10 mouse cellular contexts compared by ENCODE assay signal in the genomic region with DNA sequence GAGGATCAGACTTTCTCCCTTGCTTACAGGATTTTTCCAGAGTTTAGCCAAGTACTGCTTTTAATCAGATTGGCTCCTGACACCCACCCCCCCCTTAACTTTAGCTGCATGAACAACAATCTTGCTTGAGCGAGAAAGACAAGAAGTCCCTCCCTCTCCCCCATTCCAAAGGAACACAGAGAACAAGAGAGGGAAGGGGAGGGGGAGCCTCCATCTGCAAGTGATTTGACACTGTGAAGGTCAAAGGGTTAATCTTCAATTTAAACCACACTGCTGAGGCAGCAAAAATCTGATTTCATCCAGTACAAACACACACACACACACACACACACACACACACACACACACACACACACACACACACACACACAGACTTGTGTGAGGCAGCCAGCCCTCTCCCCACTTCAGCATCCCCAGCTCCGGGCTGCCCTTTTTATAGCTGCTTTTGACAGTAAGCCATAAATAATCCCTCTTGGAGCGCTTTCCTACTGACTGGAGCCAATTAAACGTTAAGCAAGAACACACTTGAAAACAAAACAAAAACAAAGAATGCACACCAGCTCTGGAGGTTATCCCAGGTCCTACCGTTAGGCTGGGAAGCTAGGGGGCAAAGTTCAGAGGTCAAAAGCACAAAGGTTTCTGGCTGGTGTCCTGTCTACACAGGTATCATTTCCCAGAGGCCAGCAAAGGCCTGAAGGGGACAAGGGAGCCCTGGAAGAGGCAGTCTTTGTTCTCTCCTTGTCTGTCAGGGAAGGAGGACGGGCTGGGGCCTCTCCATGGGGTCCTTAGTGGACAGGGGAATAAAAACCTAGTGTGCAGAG. TPM values are rescaled to one million over a fixed set of nuclear protein-coding genes. Genes with fewer than 3 reads are reported as not detected.
DNase-seq lines count a peak whose midpoint lies in the region; ATAC-seq and TF ChIP-seq lines count a peak whose summit lies in the region.
"Had no signal": no experiment of that assay in that cellular context is flagged by ENCODE, and none has a peak within 500 bp of the region (broad histone marks: within the 10 kb centered on the region; RNA-seq: fewer than 3 reads in every experiment).

No protein-coding gene starts in this region.

- DNase-seq in heart, adult 11 months = peak; percentile 96
- DNase-seq in heart, postnatal 25 days (ENCODE audit: low spot score) = no peak
- peak; percentile 59 to 63 for DNase-seq in heart, adult 2 months
- peak; percentile 64 to 80 for DNase-seq in kidney, adult 8-10 months
- DNase-seq in midbrain, embryonic 11.5 days (ENCODE audit: low spot score, missing footprints) = peak; percentile 95
- no peak for DNase-seq in left cerebral cortex, postnatal 4 days
- DNase-seq in spleen, adult 18-20 months = no peak
- no peak for DNase-seq in layer of hippocampus, adult 11-12 months (ENCODE audit: low spot score)

- peak; percentile 7; the same call in 1 of the 2 replicates for TF ChIP-seq CTCF in heart, adult 2 months (IDR thresholded peaks at IDR 0.05)

- intact Hi-C loops in heart, postnatal 25 days (cut with DNase I) = no loop called here
- intact Hi-C loops in heart, adult 2 months (cut with DNase I) = loop anchor here (2.0 kb wide), 1 partner anchor 16 kb away; the partner anchor contains the start of gene Bmf
- intact Hi-C loops in left cerebral cortex, postnatal 4 days (cut with DNase I) = no loop called here

- peak; percentile 53 for ATAC-seq in midbrain, embryonic 11.5 days (ENCODE audit: low FRiP score)

- no peak for TF ChIP-seq EP300 in heart, adult 2 months (IDR thresholded peaks at IDR 0.05; ENCODE audit: insufficient read depth, low read depth, low read length)

- no peak overlapping the region for H3K4me3 ChIP-seq in heart, adult 2 months
- no peak overlapping the region for H3K4me3 ChIP-seq in midbrain, embryonic 11.5 days (ENCODE audit: low read depth, low read length)

- H3K4me2 ChIP-seq in midbrain, embryonic 11.5 days = no peak overlapping the region; the same call in 1 of the 2 replicates

- 15% methylated on average over 6 of the region's 6 CpGs for WGBS in heart, adult 2 months
- 1% methylated on average over 6 of the region's 6 CpGs for WGBS in midbrain, embryonic 11.5 days

- no peaks in the 10 kb centered on the region for H3K27me3 ChIP-seq in heart, adult 2 months (ENCODE audit: control insufficient read depth, insufficient read depth, low read length)
- no peaks in the 10 kb centered on the region for H3K27me3 ChIP-seq in midbrain, embryonic 11.5 days (ENCODE audit: control insufficient read depth, insufficient read depth, low read length)
- H3K27me3 ChIP-seq: CH12.LX had no signal

- peak overlapping the region; percentile 72 for H3K27ac ChIP-seq in heart, adult 2 months
- H3K27ac ChIP-seq in midbrain, embryonic 11.5 days (ENCODE audit: low read depth, low read length) = peak overlapping the region; percentile 33
- H3K27ac ChIP-seq: liver, embryonic 14.5 days had no signal

- H3K9me3 ChIP-seq in midbrain, embryonic 11.5 days (ENCODE audit: control insufficient read depth, low read length) = no peaks in the 10 kb centered on the region

- peaks cover 26% of the 10 kb centered on the region for H3K4me1 ChIP-seq in heart, adult 2 months (ENCODE audit: control insufficient read depth, insufficient read depth, low read length)
- H3K4me1 ChIP-seq in midbrain, embryonic 11.5 days (ENCODE audit: control insufficient read depth, insufficient read depth, low read length) = peaks cover 50% of the 10 kb centered on the region

- H3K36me3 ChIP-seq in heart, adult 2 months (ENCODE audit: control insufficient read depth, insufficient read depth, low read length) = peaks cover 11% of the 10 kb centered on the region
- no peaks in the 10 kb centered on the region for H3K36me3 ChIP-seq in midbrain, embryonic 11.5 days (ENCODE audit: control insufficient read depth, insufficient read depth, low read length)

- TF ChIP-seq POLR2A in heart, adult 2 months (IDR thresholded peaks at IDR 0.05; ENCODE audit: insufficient read depth, low read depth, low read length) = no peak

- peak overlapping the region; percentile 24 for H3K9ac ChIP-seq in heart, adult 2 months (ENCODE audit: low read depth, low read length)
- 0 out of 2 replicates have a peak overlapping the region, but pooled peaks have one; percentile 39 for H3K9ac ChIP-seq in midbrain, embryonic 11.5 days (ENCODE audit: low read length)
- H3K9ac ChIP-seq: liver, embryonic 14.5 days had no signal

- no peaks in the 10 kb centered on the region for H3K79me2 ChIP-seq in heart, adult 2 months (replicated peaks; ENCODE audit: control insufficient read depth, insufficient read depth, low read length)

RNA-seq across cellular contexts. Expression of gene Bmf, which starts 16.4 kb away (rescaled TPM):
- 10 to 100 TPM in 1 of 2 experiments, 1 to 10 TPM in 1; 7.3 to 11.5 TPM for total RNA-seq in heart, postnatal 25 days (2021)
- total RNA-seq in heart, adult 2 months (2021) = 1 to 10 TPM; 5.5 to 7.0 TPM
- polyA plus RNA-seq in heart, adult 2 months (2012; rRNA removed) = 2.9 and 5.7 TPM in 2 replicates
- polyA plus RNA-seq in midbrain, embryonic 11.5 days (2014; fragmentation: Nextera tagmentation; extraction: Ambion mirVana) = 1.8 and 2.8 TPM in 2 replicates
- 1 to 10 TPM; 5.7 to 6.0 TPM for total RNA-seq in left cerebral cortex, postnatal 4 days (2021)

RNA-seq across cellular contexts. Expression of gene Srp14, which starts 53.6 kb away (rescaled TPM):
- 100 to 1,000 TPM; 107 to 116 TPM for total RNA-seq in heart, postnatal 25 days (2021)
- 100 to 1,000 TPM; 116 to 129 TPM for total RNA-seq in heart, adult 2 months (2021)
- 64.9 and 112 TPM in 2 replicates for polyA plus RNA-seq in heart, adult 2 months (2012; rRNA removed)
- 281 and 293 TPM in 2 replicates for polyA plus RNA-seq in midbrain, embryonic 11.5 days (2014; fragmentation: Nextera tagmentation; extraction: Ambion mirVana)
- total RNA-seq in left cerebral cortex, postnatal 4 days (2021) = 100 to 1,000 TPM; 159 to 170 TPM

Comparison
In these comparisons a context has a peak if more than half of its experiments do, and no peak if none do; other contexts are left out.
1. DNase-seq: peak in heart, adult 11 months (single experiment), heart, adult 2 months (2 of 2), kidney, adult 8-10 months (2 of 2) and midbrain, embryonic 11.5 days (single experiment); none in heart, postnatal 25 days (single experiment), left cerebral cortex, postnatal 4 days (single experiment), spleen, adult 18-20 months (0 of 2) and layer of hippocampus, adult 11-12 months (single experiment).